Mouse (Mus musculus) forebrain, embryonic 13.5 days (tissue): Measurements from ENCODE around the gene Akap8. TPM values are rescaled to one million over a fixed set of nuclear protein-coding genes. Genes with fewer than 3 reads are reported as not detected.

Source experiments
- ATAC-seq: fragments of 200-750 bp; cut with Nextera tagmentation; 2 replicates; pipeline ENCODE4 v1.8.0; 2017
- H3K27ac ChIP-seq: fragments of 300-500 bp; sonication (generic); 2 replicates; pipeline ENCODE4 v1.5.1; 2015; ENCODE audit warnings: inconsistent platforms, mild to moderate bottlenecking, moderate library complexity
- H3K27me3 ChIP-seq: fragments of 300-500 bp; sonication (generic); 2 replicates; pipeline ENCODE4 v1.6.1; 2015; ENCODE audit warnings: mild to moderate bottlenecking, inconsistent platforms
- H3K36me3 ChIP-seq: fragments of 300-500 bp; sonication (generic); 2 replicates; pipeline ENCODE4 v1.6.1; 2015; ENCODE audit warnings: mild to moderate bottlenecking, inconsistent platforms; ENCODE audit not compliant: poor library complexity, severe bottlenecking
- H3K4me1 ChIP-seq: fragments of 300-500 bp; sonication (generic); 2 replicates; pipeline ENCODE4 v1.6.1; 2015; ENCODE audit warnings: inconsistent platforms
- H3K4me2 ChIP-seq: fragments of 300-500 bp; sonication (generic); 2 replicates; pipeline ENCODE4 v1.6.1; 2015; ENCODE audit warnings: inconsistent platforms, mild to moderate bottlenecking, moderate library complexity
- H3K4me3 ChIP-seq: fragments of 300-500 bp; sonication (generic); 2 replicates; pipeline ENCODE4 v1.5.1; 2015; ENCODE audit warnings: mild to moderate bottlenecking, inconsistent platforms
- H3K9ac ChIP-seq: fragments of 300-500 bp; sonication (generic); 2 replicates; pipeline ENCODE4 v1.6.1; 2015; ENCODE audit warnings: mild to moderate bottlenecking, inconsistent platforms
- H3K9me3 ChIP-seq: fragments of 300-500 bp; sonication (generic); replicated peaks from 2 replicates; pipeline ENCODE4 v1.6.1; 2016; ENCODE audit warnings: inconsistent platforms
- WGBS: fragments of 180-500 bp; shearing (Covaris S2); methylation state at CpG from one replicate; pipeline ENCODE4 v1.1.7; 2015; 5-methylcytosine and 5-hydroxymethylcytosine counted together
- polyA plus RNA-seq: library from polyadenylated mRNA; unstranded; fragments of >200 nt; fragmentation: Nextera tagmentation; extraction: Ambion mirVana; gene quantifications from 2 replicates; pipeline ENCODE4 v1.2.1, GENCODE M21; 2015

Akap8 gene
- polyA plus RNA-seq, 1 experiment from 2014 or later, result 112 TPM

DNA sequence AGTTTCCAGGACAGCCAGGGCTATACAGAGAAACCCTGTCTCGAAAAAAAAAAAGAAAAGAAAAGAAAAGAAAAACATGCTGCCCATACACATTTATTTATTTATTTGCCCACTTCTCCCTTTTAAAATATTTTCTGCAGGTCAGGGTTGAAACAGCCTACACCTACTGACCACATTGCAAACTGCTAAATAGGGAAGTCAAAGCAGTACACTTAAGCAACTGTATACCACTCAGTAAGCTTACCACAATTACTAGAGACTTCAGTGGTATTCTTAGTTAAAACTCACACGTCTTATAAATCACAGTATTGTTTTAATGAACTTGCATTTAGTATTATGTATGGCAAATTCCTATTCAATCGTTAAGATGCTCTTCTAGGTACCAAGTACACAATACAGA lies 40.5 kb downstream of the Akap8 start:
- no peak for ATAC-seq
- H3K4me2 ChIP-seq, result no peak overlapping the region
- no peaks in the 10 kb centered on the region for H3K9me3 ChIP-seq
- peaks cover 33% of the 10 kb centered on the region for H3K4me1 ChIP-seq
- H3K27me3 ChIP-seq, result no peaks in the 10 kb centered on the region
- H3K36me3 ChIP-seq, result no peaks in the 10 kb centered on the region
- no peak overlapping the region for H3K27ac ChIP-seq
- 81% methylated on average over 3 of the region's 3 CpGs for WGBS
- no peak overlapping the region for H3K9ac ChIP-seq
- no peak overlapping the region for H3K4me3 ChIP-seq

DNA sequence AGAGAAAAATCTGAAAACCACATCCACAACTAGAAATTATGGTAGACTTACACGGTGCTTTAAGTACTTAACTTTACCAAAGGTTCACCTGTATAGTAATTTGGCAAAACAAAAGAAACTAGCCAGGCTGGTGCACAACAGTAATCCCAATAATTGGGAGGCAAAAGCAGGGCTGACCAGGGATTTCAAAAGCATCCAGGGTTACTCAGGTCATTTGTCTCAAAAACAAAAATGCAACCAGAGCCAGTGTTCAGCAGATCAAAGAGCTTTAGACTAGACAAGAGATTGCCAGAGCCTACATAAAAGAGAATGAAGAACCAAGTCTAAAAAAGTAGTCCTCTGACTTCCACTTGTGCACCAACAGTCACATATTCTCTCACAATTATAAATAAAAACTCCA lies 43.8 kb downstream of the Akap8 start:
- no peak overlapping the region for H3K9ac ChIP-seq
- H3K9me3 ChIP-seq, result no peaks in the 10 kb centered on the region
- H3K4me2 ChIP-seq, result no peak overlapping the region
- H3K36me3 ChIP-seq, result no peaks in the 10 kb centered on the region
- ATAC-seq, result no peak
- H3K4me3 ChIP-seq, result no peak overlapping the region
- H3K27ac ChIP-seq, result no peak overlapping the region
- H3K27me3 ChIP-seq, result no peaks in the 10 kb centered on the region
- WGBS, result 41% methylated on average over 1 of the region's 1 CpGs
- peaks cover 13% of the 10 kb centered on the region for H3K4me1 ChIP-seq

DNA sequence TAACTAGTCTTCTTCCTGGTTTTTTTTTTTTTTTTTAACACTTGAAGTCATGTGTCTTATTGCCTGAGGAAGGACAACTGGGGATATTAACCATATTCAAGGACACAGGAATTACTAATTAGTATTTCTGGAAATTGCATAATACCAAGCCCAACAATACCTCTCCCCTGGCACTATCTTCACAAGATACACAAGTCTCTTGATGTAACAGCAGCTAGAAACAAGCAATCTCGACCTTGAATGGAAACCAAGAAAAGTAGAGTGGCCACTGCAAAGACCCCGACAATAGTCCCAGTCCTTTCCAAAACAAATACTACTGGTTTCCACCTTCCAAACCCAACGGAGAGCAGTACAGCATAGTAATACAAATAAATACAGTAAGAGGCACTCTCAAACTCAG lies 45.5 kb downstream of the Akap8 start:
- H3K4me2 ChIP-seq, result no peak overlapping the region
- no peaks in the 10 kb centered on the region for H3K9me3 ChIP-seq
- ATAC-seq, result no peak
- no peaks in the 10 kb centered on the region for H3K27me3 ChIP-seq
- H3K4me3 ChIP-seq, result no peak overlapping the region
- H3K36me3 ChIP-seq, result no peaks in the 10 kb centered on the region
- H3K4me1 ChIP-seq, result no peaks in the 10 kb centered on the region
- H3K9ac ChIP-seq, result no peak overlapping the region
- 94% methylated on average over 3 of the region's 3 CpGs for WGBS
- H3K27ac ChIP-seq, result no peak overlapping the region

DNA sequence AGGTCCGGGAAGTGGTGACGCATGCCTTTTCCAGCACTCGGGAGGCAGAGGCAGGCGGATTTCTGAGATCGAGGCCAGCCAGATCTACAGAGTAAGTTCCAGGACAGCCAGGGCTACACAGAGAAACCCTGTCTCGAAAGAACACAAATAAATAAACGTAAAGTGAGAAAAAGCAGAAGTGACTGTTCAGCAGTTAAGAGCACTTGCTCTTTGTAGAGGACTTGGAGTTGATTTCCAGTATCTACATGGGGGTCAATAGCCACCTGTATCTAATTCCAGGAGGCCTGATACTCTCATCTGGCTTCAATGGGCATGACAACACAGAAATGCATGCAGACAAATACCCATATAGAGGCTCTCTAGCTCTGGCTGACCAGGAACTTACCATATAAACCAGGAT lies 51.9 kb downstream of the Akap8 start:
- no peak overlapping the region for H3K4me3 ChIP-seq
- H3K9ac ChIP-seq, result no peak overlapping the region
- WGBS, result 97% methylated on average over 7 of the region's 7 CpGs
- H3K36me3 ChIP-seq, result no peaks in the 10 kb centered on the region
- peaks cover 9% of the 10 kb centered on the region for H3K4me1 ChIP-seq
- H3K4me2 ChIP-seq, result no peak overlapping the region
- H3K9me3 ChIP-seq, result no peaks in the 10 kb centered on the region
- no peaks in the 10 kb centered on the region for H3K27me3 ChIP-seq
- no peak overlapping the region for H3K27ac ChIP-seq
- no peak for ATAC-seq

DNA sequence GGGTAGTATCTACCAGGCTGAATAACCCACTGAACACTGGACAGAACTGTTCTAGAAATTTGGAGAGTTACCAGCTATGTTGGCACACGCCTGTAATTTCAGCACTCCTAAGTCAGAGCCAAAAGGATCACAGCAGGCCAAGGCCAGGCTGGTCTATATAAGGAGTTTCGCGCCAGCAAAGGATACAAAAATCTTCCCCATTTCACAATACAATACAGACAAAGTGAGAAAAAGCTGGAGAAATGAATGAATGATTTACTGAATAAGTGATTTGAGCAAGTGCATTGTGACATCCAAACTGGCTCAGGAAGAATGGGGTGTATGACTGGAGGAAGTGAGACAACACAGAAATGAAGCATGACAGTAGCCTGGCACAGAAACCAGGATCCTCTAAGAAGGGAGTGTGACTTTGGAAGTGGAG lies 52.5 kb downstream of the Akap8 start:
- H3K27me3 ChIP-seq, result no peaks in the 10 kb centered on the region
- WGBS, result 89% methylated on average over 3 of the region's 3 CpGs
- H3K4me3 ChIP-seq, result no peak overlapping the region
- H3K4me2 ChIP-seq, result no peak overlapping the region
- no peak for ATAC-seq
- no peaks in the 10 kb centered on the region for H3K9me3 ChIP-seq
- H3K27ac ChIP-seq, result no peak overlapping the region
- H3K9ac ChIP-seq, result no peak overlapping the region
- peaks cover 9% of the 10 kb centered on the region for H3K4me1 ChIP-seq
- H3K36me3 ChIP-seq, result no peaks in the 10 kb centered on the region

DNA sequence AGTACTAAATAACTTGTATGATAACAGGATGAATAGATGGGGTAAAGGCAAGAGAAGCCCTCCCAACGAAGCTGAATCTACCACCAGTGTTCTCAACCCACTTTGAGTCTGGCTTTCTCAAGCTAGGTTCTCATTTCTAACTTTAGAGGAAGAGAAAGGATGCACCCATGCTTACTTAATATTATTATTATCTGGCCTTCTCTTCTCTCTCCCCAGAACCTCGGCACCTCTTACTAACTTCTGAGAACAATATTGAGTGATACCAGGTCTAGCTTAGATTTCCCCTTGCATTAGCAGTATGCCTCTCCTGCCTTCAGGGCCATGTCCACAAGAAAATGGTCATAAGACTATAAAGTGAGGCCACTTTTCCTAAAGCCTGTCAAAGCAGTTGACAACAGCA lies 52.9 kb downstream of the Akap8 start:
- ATAC-seq, result no peak
- Histone ChIP-seq H3K4me2 (no peak overlapping the region), H3K36me3 (no peaks in the 10 kb centered on the region), H3K27me3 (no peaks in the 10 kb centered on the region), H3K9ac (no peak overlapping the region), H3K4me1 (peaks cover 10% of the 10 kb centered on the region), H3K9me3 (no peaks in the 10 kb centered on the region), H3K4me3 (no peak overlapping the region), H3K27ac (no peak overlapping the region)
- WGBS, result 47% methylated on average over 2 of the region's 2 CpGs

DNA sequence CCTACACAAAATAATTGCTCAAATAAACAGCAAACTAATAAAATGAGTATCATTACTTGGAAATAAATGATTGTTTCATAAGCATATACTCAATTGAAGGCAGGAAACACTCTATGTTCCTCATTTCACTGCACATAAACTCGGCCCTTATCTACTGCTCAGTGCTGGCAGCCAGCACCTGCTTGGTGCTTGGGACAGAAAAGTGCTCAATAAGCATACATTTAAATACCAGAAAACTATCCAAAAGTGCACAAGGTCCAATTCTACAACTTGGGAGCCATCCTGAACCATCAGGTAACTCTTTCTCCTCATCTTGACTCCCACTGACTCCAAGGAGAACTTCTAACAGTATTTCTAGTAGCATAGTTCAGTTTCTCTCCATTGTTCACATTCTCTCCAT lies 53.4 kb downstream of the Akap8 start:
- WGBS, result 93% methylated on average over 1 of the region's 1 CpGs
- no peaks in the 10 kb centered on the region for H3K27me3 ChIP-seq
- no peak overlapping the region for H3K4me2 ChIP-seq
- H3K27ac ChIP-seq, result no peak overlapping the region
- no peaks in the 10 kb centered on the region for H3K36me3 ChIP-seq
- H3K9me3 ChIP-seq, result no peaks in the 10 kb centered on the region
- ATAC-seq, result no peak
- H3K4me3 ChIP-seq, result no peak overlapping the region
- no peak overlapping the region for H3K9ac ChIP-seq
- H3K4me1 ChIP-seq, result peaks cover 15% of the 10 kb centered on the region

DNA sequence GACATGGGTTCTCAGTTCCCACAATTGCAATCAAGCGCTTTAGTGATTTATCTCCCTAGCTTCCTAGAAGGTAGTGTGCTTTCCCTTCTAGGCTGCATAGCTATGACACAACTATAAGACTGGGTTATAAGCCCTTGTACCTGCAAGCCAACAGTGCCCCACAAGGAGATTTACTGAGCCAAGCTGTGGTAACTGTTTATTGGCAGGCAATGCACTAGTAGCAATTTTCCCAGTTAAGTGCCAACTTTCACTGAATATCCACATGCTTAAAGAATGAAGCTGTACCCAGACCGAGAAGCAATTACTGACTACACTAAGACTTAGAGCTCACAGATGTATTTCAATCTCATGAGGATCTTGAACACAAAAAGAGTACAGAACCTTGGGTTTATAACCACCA lies 57.4 kb downstream of the Akap8 start:
- no peak overlapping the region for H3K27ac ChIP-seq
- H3K4me3 ChIP-seq, result no peak overlapping the region
- H3K4me2 ChIP-seq, result no peak overlapping the region
- H3K36me3 ChIP-seq, result 0 out of 2 replicates have a peak, but pooled peaks cover 3% of the 10 kb centered on the region
- peaks cover 15% of the 10 kb centered on the region for H3K4me1 ChIP-seq
- no peaks in the 10 kb centered on the region for H3K9me3 ChIP-seq
- 86% methylated on average over 2 of the region's 2 CpGs for WGBS
- no peak overlapping the region for H3K9ac ChIP-seq
- no peaks in the 10 kb centered on the region for H3K27me3 ChIP-seq
- no peak for ATAC-seq

DNA sequence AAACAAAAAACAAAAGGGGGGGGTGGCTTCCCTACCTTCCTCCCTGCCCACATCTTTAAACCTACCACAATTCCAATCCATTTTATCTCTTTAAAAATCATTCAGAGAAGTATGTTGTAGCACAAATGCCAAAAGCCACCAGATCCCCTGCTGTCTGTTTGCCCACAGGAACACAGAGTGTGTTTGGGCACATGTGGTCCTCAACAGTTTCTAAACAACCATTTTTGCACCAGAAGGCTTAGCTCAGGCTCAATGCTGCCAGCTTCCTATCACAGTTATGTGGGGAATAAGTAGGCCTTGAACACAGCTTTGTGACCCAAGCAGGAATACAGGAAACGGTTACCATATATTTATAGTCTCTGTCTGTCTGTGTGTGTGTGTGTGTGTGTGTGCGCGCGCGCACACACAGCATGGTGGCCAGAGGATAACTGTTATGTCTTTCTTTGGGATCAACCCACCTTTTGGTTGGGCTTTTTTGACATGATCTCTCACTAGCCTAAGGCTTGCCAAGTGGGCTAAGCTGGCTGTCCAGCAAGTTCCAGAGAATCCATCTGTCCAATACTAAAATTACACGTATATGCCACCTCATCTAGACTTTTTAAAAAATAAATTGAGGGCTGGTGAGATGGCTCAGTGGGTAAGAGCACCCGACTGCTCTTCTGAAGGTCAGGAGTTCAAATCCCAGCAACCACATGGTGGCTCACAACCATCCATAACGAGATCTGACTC lies 58.0 kb downstream of the Akap8 start:
- H3K9ac ChIP-seq, result no peak overlapping the region
- 0 out of 2 replicates have a peak, but pooled peaks cover 3% of the 10 kb centered on the region for H3K36me3 ChIP-seq
- H3K27ac ChIP-seq, result no peak overlapping the region
- no peaks in the 10 kb centered on the region for H3K9me3 ChIP-seq
- no peaks in the 10 kb centered on the region for H3K27me3 ChIP-seq
- peak; percentile 43; the same call in 1 of the 2 replicates for ATAC-seq
- 93% methylated on average over 8 of the region's 8 CpGs for WGBS
- no peak overlapping the region for H3K4me2 ChIP-seq
- H3K4me1 ChIP-seq, result peaks cover 8% of the 10 kb centered on the region; the same call in 1 of the 2 replicates
- H3K4me3 ChIP-seq, result no peak overlapping the region

DNA sequence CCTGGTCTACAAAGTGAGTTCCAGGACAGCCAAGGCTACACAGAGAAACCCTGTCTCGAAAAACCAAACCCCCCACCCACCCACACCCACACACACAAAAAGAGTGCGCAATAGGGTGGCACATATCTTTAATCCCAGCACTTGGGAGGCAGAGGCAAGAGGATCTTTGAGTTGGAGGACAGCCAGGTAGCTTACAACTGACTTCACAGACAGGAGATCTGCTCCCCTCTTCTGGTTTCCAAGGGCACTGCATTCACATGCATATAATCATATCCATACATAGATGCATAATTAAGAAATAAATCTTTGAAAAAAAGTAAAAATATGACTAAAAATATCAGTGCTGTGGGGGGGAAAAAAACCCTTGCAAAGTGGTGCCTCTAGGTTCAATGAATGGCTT lies 62.2 kb downstream of the Akap8 start:
- 100% methylated on average over 2 of the region's 2 CpGs for WGBS
- no peak for ATAC-seq
- Histone ChIP-seq H3K4me1 (0 out of 2 replicates have a peak, but pooled peaks cover 6% of the 10 kb centered on the region), H3K4me2 (no peak overlapping the region), H3K27ac (no peak overlapping the region), H3K27me3 (no peaks in the 10 kb centered on the region), H3K9me3 (no peaks in the 10 kb centered on the region), H3K4me3 (no peak overlapping the region), H3K9ac (no peak overlapping the region), H3K36me3 (0 out of 2 replicates have a peak, but pooled peaks cover 3% of the 10 kb centered on the region)

DNA sequence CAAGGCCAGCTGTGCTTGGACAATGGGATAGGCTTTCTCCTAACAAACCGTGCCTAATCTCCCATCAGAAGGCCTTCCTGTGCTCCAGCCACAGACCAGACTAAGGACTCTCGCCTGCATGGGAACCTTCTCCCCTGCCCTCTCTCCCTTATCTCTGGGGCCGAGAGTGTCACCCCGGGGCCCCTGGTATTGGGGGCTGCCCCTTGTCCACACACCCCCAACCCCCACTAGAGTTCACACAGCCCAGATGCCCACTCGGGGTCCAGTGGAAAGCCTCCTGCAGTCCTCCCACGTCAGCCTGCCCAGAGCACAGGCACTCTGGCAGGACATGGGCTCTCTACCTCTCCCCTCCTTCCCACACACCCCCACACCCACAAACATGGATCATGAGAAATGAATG lies 63.1 kb downstream of the Akap8 start:
- Histone ChIP-seq H3K27ac (no peak overlapping the region), H3K4me3 (no peak overlapping the region), H3K36me3 (peaks cover 7% of the 10 kb centered on the region; the same call in 1 of the 2 replicates), H3K9me3 (no peaks in the 10 kb centered on the region), H3K27me3 (no peaks in the 10 kb centered on the region), H3K4me2 (no peak overlapping the region), H3K9ac (no peak overlapping the region), H3K4me1 (0 out of 2 replicates have a peak, but pooled peaks cover 3% of the 10 kb centered on the region)
- 67% methylated on average over 6 of the region's 6 CpGs for WGBS
- no peak for ATAC-seq

DNA sequence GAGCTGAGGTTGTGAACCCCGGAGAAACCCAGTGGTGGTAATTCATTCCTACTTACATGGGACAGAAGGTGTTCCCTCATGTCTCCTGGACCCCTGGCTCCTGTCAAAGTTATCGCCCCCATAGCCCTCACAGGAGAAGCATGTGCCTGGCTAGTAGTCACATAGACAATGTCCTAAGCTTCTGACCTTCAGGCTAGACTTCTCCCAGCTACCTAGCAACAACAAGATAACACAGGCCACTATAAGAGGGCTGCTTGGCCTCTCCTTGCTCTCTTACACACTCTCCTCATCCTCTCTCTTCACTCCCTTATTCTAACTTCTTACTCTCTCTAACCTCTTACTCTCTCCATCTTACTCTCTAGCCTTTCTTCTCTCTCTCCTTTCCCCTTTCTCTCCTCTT lies 63.6 kb downstream of the Akap8 start:
- Histone ChIP-seq H3K4me1 (no peaks in the 10 kb centered on the region), H3K36me3 (peaks cover 12% of the 10 kb centered on the region; the same call in 1 of the 2 replicates), H3K4me2 (no peak overlapping the region), H3K9ac (no peak overlapping the region), H3K27ac (no peak overlapping the region), H3K4me3 (no peak overlapping the region), H3K27me3 (no peaks in the 10 kb centered on the region), H3K9me3 (no peaks in the 10 kb centered on the region)
- no peak for ATAC-seq
- 92% methylated on average over 2 of the region's 2 CpGs for WGBS

DNA sequence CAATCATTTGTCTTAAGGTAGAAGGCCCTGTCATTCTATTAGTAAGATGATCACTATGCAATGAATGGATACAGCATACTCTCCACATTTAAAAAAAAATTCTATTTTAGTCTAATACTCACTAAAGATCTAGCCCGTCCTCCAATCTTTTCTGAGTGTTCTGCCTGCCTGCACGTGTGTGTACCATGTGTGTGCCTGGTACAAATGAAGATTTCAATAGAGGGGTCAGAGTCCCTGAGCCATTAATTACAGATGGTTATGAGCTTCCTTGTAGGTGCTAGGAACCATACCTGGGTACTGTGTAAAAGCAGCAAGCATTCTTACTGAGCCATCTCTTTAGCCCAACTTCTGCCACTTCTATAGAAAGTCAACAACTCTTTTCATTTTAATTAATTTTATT lies 64.1 kb downstream of the Akap8 start:
- Histone ChIP-seq H3K4me1 (no peaks in the 10 kb centered on the region), H3K9ac (no peak overlapping the region), H3K27me3 (no peaks in the 10 kb centered on the region), H3K4me2 (no peak overlapping the region), H3K9me3 (no peaks in the 10 kb centered on the region), H3K36me3 (peaks cover 15% of the 10 kb centered on the region; the same call in 1 of the 2 replicates), H3K4me3 (no peak overlapping the region), H3K27ac (no peak overlapping the region)
- 80% methylated on average over 2 of the region's 2 CpGs for WGBS
- ATAC-seq, result no peak
